Mouse (Mus musculus) spleen, adult 2 months (tissue): ENCODE data around the gene Kxd1.

Experiments
- CTCF ChIP-seq: fragments of 200-500 bp; IDR thresholded peaks from 2 replicates; pipeline ENCODE4 v1.5.1; 2011; ENCODE audit warnings: mild to moderate bottlenecking, inconsistent platforms; ENCODE audit not compliant: insufficient read depth, insufficient read length, insufficient replicate concordance; ENCODE audit errors: extremely low read depth
- POLR2A ChIP-seq: fragments of 200-500 bp; IDR thresholded peaks from 2 replicates; pipeline ENCODE4 v1.6.1; 2011; ENCODE audit warnings: low read depth, low read length, inconsistent platforms

GRCm38 (mm10) chr8:70467907-70468306 is 59.8 kb downstream of the Kxd1 start:
- no peak for TF ChIP-seq CTCF
- TF ChIP-seq POLR2A = no peak
